ENCODE assay signal across 15 mouse cellular contexts in genomic region chr15:64590092-64590881, GRCm38 (mm10).
DNase-seq lines count a peak whose midpoint lies in the region; ATAC-seq lines count a peak whose summit lies in the region.
"Had no signal": no experiment of that assay in that cellular context is flagged by ENCODE, and none has a peak within 500 bp of the region (broad histone marks: within the 10 kb centered on the region; RNA-seq: fewer than 3 reads in every experiment).

No protein-coding gene starts in this region.

- DNase-seq in frontal cortex, postnatal 10 days (ENCODE audit: low spot score in 2 of 2): no peak
- DNase-seq in hindbrain, embryonic 14.5 days (ENCODE audit: low spot score): no peak
- DNase-seq in lung, postnatal 36 days: no peak
- DNase-seq: adrenal gland, adult 8-10 months; kidney, adult 8-10 months; lung, postnatal 10 days; retina, postnatal 1 day; thymus, adult 18-20 months had no signal

- H3K4me3 ChIP-seq in neural tube, embryonic 12.5 days: no peak overlapping the region
- no peak overlapping the region for H3K4me3 ChIP-seq in neural tube, embryonic 15.5 days (replicated peaks)
- no peak overlapping the region for H3K4me3 ChIP-seq in hindbrain, embryonic 14.5 days (replicated peaks; ENCODE audit: low read length)

- H3K4me2 ChIP-seq in neural tube, embryonic 12.5 days (replicated peaks): no peak overlapping the region
- no peak overlapping the region for H3K4me2 ChIP-seq in neural tube, embryonic 15.5 days
- H3K4me2 ChIP-seq in hindbrain, embryonic 14.5 days (replicated peaks): no peak overlapping the region
- H3K4me2 ChIP-seq: liver, embryonic 11.5 days had no signal

- H3K27ac ChIP-seq in neural tube, embryonic 12.5 days: no peak overlapping the region
- no peak overlapping the region for H3K27ac ChIP-seq in neural tube, embryonic 15.5 days (replicated peaks)
- no peak overlapping the region for H3K27ac ChIP-seq in hindbrain, embryonic 14.5 days

- no peaks in the 10 kb centered on the region for H3K9me3 ChIP-seq in neural tube, embryonic 12.5 days
- H3K9me3 ChIP-seq in neural tube, embryonic 15.5 days (replicated peaks): no peaks in the 10 kb centered on the region
- no peaks in the 10 kb centered on the region for H3K9me3 ChIP-seq in hindbrain, embryonic 14.5 days (ENCODE audit: control insufficient read depth, low read length)

- WGBS in neural tube, embryonic 12.5 days: 63% methylated on average over 1 of the region's 1 CpGs
- 58% methylated on average over 1 of the region's 1 CpGs for WGBS in neural tube, embryonic 15.5 days
- 61% methylated on average over 1 of the region's 1 CpGs for WGBS in hindbrain, embryonic 14.5 days

- H3K27me3 ChIP-seq in neural tube, embryonic 12.5 days (replicated peaks): no peaks in the 10 kb centered on the region
- H3K27me3 ChIP-seq in neural tube, embryonic 15.5 days (replicated peaks): no peaks in the 10 kb centered on the region
- H3K27me3 ChIP-seq in hindbrain, embryonic 14.5 days (ENCODE audit: control insufficient read depth, insufficient read depth, low read length): no peaks in the 10 kb centered on the region
- H3K27me3 ChIP-seq: Patski had no signal

- H3K4me1 ChIP-seq in neural tube, embryonic 12.5 days: no peaks in the 10 kb centered on the region
- H3K4me1 ChIP-seq in neural tube, embryonic 15.5 days: no peaks in the 10 kb centered on the region
- H3K4me1 ChIP-seq in hindbrain, embryonic 14.5 days (replicated peaks; ENCODE audit: control insufficient read depth, insufficient read depth, low read length): no peaks in the 10 kb centered on the region

- ATAC-seq in frontal cortex, adult (ENCODE audit: low TSS enrichment): peak; percentile 85
- ATAC-seq in neural tube, embryonic 12.5 days (ENCODE audit: low FRiP score, low read depth): peak; percentile 74; the same call in 1 of the 2 replicates
- ATAC-seq in neural tube, embryonic 15.5 days (ENCODE audit: low FRiP score): no peak
- 0 out of 2 replicates have a peak, but pooled peaks have one; percentile 34 for ATAC-seq in hindbrain, embryonic 14.5 days (ENCODE audit: low FRiP score)
- no peak for ATAC-seq in erythroblast, adult 5-6 weeks (replicated peaks; ENCODE audit: low FRiP score, poor library complexity, severe bottlenecking)
- no peak for ATAC-seq in megakaryocyte-erythroid progenitor cell, adult 5-6 weeks (replicated peaks; ENCODE audit: low FRiP score, low TSS enrichment, poor library complexity, severe bottlenecking)
- ATAC-seq: Patski had no signal

- H3K9ac ChIP-seq in neural tube, embryonic 12.5 days: no peak overlapping the region
- H3K9ac ChIP-seq in neural tube, embryonic 15.5 days (replicated peaks): no peak overlapping the region
- no peak overlapping the region for H3K9ac ChIP-seq in hindbrain, embryonic 14.5 days

- no peaks in the 10 kb centered on the region for H3K36me3 ChIP-seq in neural tube, embryonic 12.5 days
- H3K36me3 ChIP-seq in neural tube, embryonic 15.5 days: no peaks in the 10 kb centered on the region
- H3K36me3 ChIP-seq in hindbrain, embryonic 14.5 days (replicated peaks; ENCODE audit: control insufficient read depth, insufficient read depth): no peaks in the 10 kb centered on the region

Comparison
In these comparisons a context has a peak if more than half of its experiments do, and no peak if none do; other contexts are left out.
1. ATAC-seq: peak in frontal cortex, adult (single experiment), neural tube, embryonic 12.5 days (single experiment) and hindbrain, embryonic 14.5 days (single experiment); none in neural tube, embryonic 15.5 days (single experiment), erythroblast, adult 5-6 weeks (single experiment) and megakaryocyte-erythroid progenitor cell, adult 5-6 weeks (single experiment).